In genomic region chr11:61674151-61674838, GRCm38 (mm10) we compare ENCODE assay signal across 9 mouse cellular contexts. TPM values are rescaled to one million over a fixed set of nuclear protein-coding genes. Genes with fewer than 3 reads are reported as not detected.
DNase-seq lines count a peak whose midpoint lies in the region; ATAC-seq lines count a peak whose summit lies in the region.
"Had no signal": no experiment of that assay in that cellular context is flagged by ENCODE, and none has a peak within 500 bp of the region (broad histone marks: within the 10 kb centered on the region; RNA-seq: fewer than 3 reads in every experiment).

No protein-coding gene starts in this region.

- no peak for DNase-seq in heart, embryonic 10.5 days (ENCODE audit: low spot score)
- DNase-seq in heart, postnatal 36 days: no peak
- no peak for DNase-seq in forebrain, embryonic 10.5 days (ENCODE audit: extremely low spot score, low spot score)
- no peak for DNase-seq in gastrocnemius, adult 18-20 months (ENCODE audit: low spot score)
- no peak for DNase-seq in left cerebral cortex, adult 11 months (ENCODE audit: low spot score)

- H3K4me2 ChIP-seq in intestine, embryonic 16.5 days (ENCODE audit: low read depth, low read length): no peak overlapping the region; the same call in 1 of the 2 replicates
- peak overlapping the region; percentile 44 for H3K4me2 ChIP-seq in neural tube, embryonic 12.5 days (replicated peaks)

- no peaks in the 10 kb centered on the region for H3K9me3 ChIP-seq in heart, embryonic 10.5 days
- H3K9me3 ChIP-seq in forebrain, embryonic 10.5 days: no peaks in the 10 kb centered on the region
- H3K9me3 ChIP-seq in intestine, embryonic 16.5 days (ENCODE audit: control insufficient read depth, low read length): no peaks in the 10 kb centered on the region
- H3K9me3 ChIP-seq in neural tube, embryonic 12.5 days: no peaks in the 10 kb centered on the region

- peaks cover 43% of the 10 kb centered on the region for H3K4me1 ChIP-seq in heart, embryonic 10.5 days
- H3K4me1 ChIP-seq in forebrain, embryonic 10.5 days: peaks cover 53% of the 10 kb centered on the region
- peaks cover 39% of the 10 kb centered on the region for H3K4me1 ChIP-seq in intestine, embryonic 16.5 days (ENCODE audit: control insufficient read depth, insufficient read depth, low read length)
- peaks cover 11% of the 10 kb centered on the region for H3K4me1 ChIP-seq in neural tube, embryonic 12.5 days

- intact Hi-C loops in heart, postnatal 36 days (cut with DNase I): no loop called here

- peak; percentile 49; the same call in 1 of the 2 replicates for ATAC-seq in intestine, embryonic 16.5 days
- ATAC-seq in neural tube, embryonic 12.5 days (ENCODE audit: low FRiP score, low read depth): peak; percentile 48
- no peak for ATAC-seq in frontal cortex, adult (ENCODE audit: low TSS enrichment)

- H3K9ac ChIP-seq in intestine, embryonic 16.5 days (ENCODE audit: low read depth, low read length): no peak overlapping the region; the same call in 1 of the 2 replicates
- no peak overlapping the region for H3K9ac ChIP-seq in neural tube, embryonic 12.5 days

- H3K36me3 ChIP-seq in heart, embryonic 10.5 days: no peaks in the 10 kb centered on the region
- no peaks in the 10 kb centered on the region for H3K36me3 ChIP-seq in forebrain, embryonic 10.5 days (replicated peaks)
- H3K36me3 ChIP-seq in intestine, embryonic 16.5 days (ENCODE audit: control insufficient read depth, insufficient read depth, low read length): no peaks in the 10 kb centered on the region
- H3K36me3 ChIP-seq in neural tube, embryonic 12.5 days: no peaks in the 10 kb centered on the region

- peaks cover 69% of the 10 kb centered on the region for H3K27me3 ChIP-seq in heart, embryonic 10.5 days (ENCODE audit: insufficient read depth, poor library complexity, severe bottlenecking)
- peaks cover 69% of the 10 kb centered on the region for H3K27me3 ChIP-seq in forebrain, embryonic 10.5 days (ENCODE audit: poor library complexity, severe bottlenecking)
- H3K27me3 ChIP-seq in intestine, embryonic 16.5 days (replicated peaks; ENCODE audit: control insufficient read depth, insufficient read depth, low read length): no peaks in the 10 kb centered on the region
- peaks cover 11% of the 10 kb centered on the region; the same call in 1 of the 2 replicates for H3K27me3 ChIP-seq in neural tube, embryonic 12.5 days (replicated peaks)

- WGBS in heart, embryonic 10.5 days: 30% methylated on average over 19 of the region's 19 CpGs
- 27% methylated on average over 19 of the region's 19 CpGs for WGBS in forebrain, embryonic 10.5 days
- WGBS in intestine, embryonic 16.5 days: 38% methylated on average over 19 of the region's 19 CpGs
- 16% methylated on average over 19 of the region's 19 CpGs for WGBS in neural tube, embryonic 12.5 days

- peak overlapping the region; percentile 24; the same call in 1 of the 2 replicates for H3K27ac ChIP-seq in heart, embryonic 10.5 days
- H3K27ac ChIP-seq in forebrain, embryonic 10.5 days: peak overlapping the region; percentile 75
- H3K27ac ChIP-seq in intestine, embryonic 16.5 days (ENCODE audit: low read length): no peak overlapping the region
- no peak overlapping the region for H3K27ac ChIP-seq in neural tube, embryonic 12.5 days

- no peak overlapping the region; the same call in 1 of the 2 replicates for H3K4me3 ChIP-seq in heart, embryonic 10.5 days
- peak overlapping the region; percentile 24; the same call in 1 of the 2 replicates for H3K4me3 ChIP-seq in forebrain, embryonic 10.5 days
- no peak overlapping the region for H3K4me3 ChIP-seq in intestine, embryonic 16.5 days (ENCODE audit: low read length)
- H3K4me3 ChIP-seq in neural tube, embryonic 12.5 days: no peak overlapping the region

RNA-seq across cellular contexts. Expression of gene Fam83g, which starts 9.6 kb away (rescaled TPM):
- polyA plus RNA-seq in heart, embryonic 10.5 days (2016; fragmentation: Nextera tagmentation; extraction: Ambion mirVana): 3.2 and 3.3 TPM in 2 replicates
- under 1 TPM; 0.11 to 0.16 TPM for total RNA-seq in heart, postnatal 36 days (2021)
- 1.5 and 1.9 TPM in 2 replicates for polyA plus RNA-seq in forebrain, embryonic 10.5 days (2016; fragmentation: Nextera tagmentation; extraction: Ambion mirVana)
- 9.6 and 12.9 TPM in 2 replicates for polyA plus RNA-seq in intestine, embryonic 16.5 days (2015; fragmentation: Nextera tagmentation; extraction: Ambion mirVana)
- polyA plus RNA-seq in neural tube, embryonic 12.5 days (2016; fragmentation: Nextera tagmentation; extraction: Ambion mirVana): 0.47 and 0.56 TPM in 2 replicates
- total RNA-seq in gastrocnemius, adult 18-20 months (2021): 1 to 10 TPM in 1 of 2 experiments, under 1 TPM in 1; 0.57 to 1.1 TPM

RNA-seq across cellular contexts. Expression of gene Grap, which starts 21.2 kb away (rescaled TPM):
- 10.2 and 11.8 TPM in 2 replicates for polyA plus RNA-seq in heart, embryonic 10.5 days (2016; fragmentation: Nextera tagmentation; extraction: Ambion mirVana)
- 10 to 100 TPM; 11.5 to 15.0 TPM for total RNA-seq in heart, postnatal 36 days (2021)
- polyA plus RNA-seq in forebrain, embryonic 10.5 days (2016; fragmentation: Nextera tagmentation; extraction: Ambion mirVana): 9.0 and 9.8 TPM in 2 replicates
- polyA plus RNA-seq in intestine, embryonic 16.5 days (2015; fragmentation: Nextera tagmentation; extraction: Ambion mirVana): 7.2 and 8.6 TPM in 2 replicates
- 9.2 and 10.1 TPM in 2 replicates for polyA plus RNA-seq in neural tube, embryonic 12.5 days (2016; fragmentation: Nextera tagmentation; extraction: Ambion mirVana)
- total RNA-seq in gastrocnemius, adult 18-20 months (2021): 1 to 10 TPM; 2.0 to 2.7 TPM

RNA-seq across cellular contexts. Expression of gene Slc5a10, which starts 46.3 kb away (rescaled TPM):
- polyA plus RNA-seq in heart, embryonic 10.5 days (2016; fragmentation: Nextera tagmentation; extraction: Ambion mirVana): 0.07 TPM in 1 of 2 replicates, not detected in the other
- not detected for total RNA-seq in heart, postnatal 36 days (2021)
- polyA plus RNA-seq in forebrain, embryonic 10.5 days (2016; fragmentation: Nextera tagmentation; extraction: Ambion mirVana): 0.07 and 0.12 TPM in 2 replicates
- 0.07 and 0.11 TPM in 2 replicates for polyA plus RNA-seq in intestine, embryonic 16.5 days (2015; fragmentation: Nextera tagmentation; extraction: Ambion mirVana)
- not detected in 2 replicates for polyA plus RNA-seq in neural tube, embryonic 12.5 days (2016; fragmentation: Nextera tagmentation; extraction: Ambion mirVana)
- total RNA-seq in gastrocnemius, adult 18-20 months (2021): not detected
- total RNA-seq: adrenal gland, adult 18-20 months had no signal

Comparison
In these comparisons a context has a peak if more than half of its experiments do, and no peak if none do; other contexts are left out.
1. H3K27ac ChIP-seq: peak in heart, embryonic 10.5 days (single experiment) and forebrain, embryonic 10.5 days (single experiment); none in intestine, embryonic 16.5 days (single experiment) and neural tube, embryonic 12.5 days (single experiment).